Mouse (Mus musculus): ENCODE results near the gene Tbl1xr1.

Tbl1xr1 gene

DNA sequence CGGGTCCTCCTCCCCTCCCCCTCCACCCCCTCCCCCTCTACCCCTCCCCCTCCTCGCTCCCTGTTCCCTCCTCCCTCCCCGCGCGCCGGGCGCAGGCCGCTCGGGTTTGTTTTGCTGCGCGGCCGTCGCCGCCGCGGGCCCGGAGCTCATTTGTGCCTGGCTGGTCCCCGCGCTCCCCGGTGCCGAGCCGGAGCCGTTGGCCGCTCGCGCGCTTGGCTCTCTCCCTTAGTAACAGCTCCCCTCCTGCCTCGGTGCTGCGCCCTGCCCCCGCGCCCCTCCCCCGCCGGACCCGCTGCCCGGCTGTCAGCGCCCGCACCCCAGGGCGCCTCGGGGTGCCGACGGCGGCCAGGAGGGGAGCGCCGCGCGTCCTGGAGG lies at the start of gene Tbl1xr1:
Gene Tbl1xr1 (plus strand): TSS at position 92 of the 375 bp plus-strand sequence.
- peak; percentile 94 for DNase-seq (ENCODE audit: low spot score)

DNA sequence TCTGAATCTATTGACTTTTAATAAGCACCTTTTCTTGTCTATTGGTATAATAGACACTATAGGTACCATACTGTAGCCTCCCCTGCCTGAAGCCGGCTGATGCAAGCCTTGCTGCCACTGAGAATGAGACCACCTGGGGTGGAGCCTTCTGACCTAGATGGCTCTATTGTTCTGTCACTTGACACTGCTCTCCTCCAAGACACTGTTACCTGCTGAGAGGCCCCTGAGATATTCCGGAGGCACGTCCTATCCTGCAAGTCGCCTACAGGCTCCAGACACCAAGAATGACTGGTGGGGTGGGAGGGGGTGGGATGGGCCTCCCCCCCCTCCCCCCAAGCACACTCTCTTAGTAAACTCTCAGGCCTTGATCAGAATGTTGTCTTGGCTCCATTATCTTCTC lies 38.4 kb upstream of the Tbl1xr1 start:
- no peak for DNase-seq (ENCODE audit: low spot score)

DNA sequence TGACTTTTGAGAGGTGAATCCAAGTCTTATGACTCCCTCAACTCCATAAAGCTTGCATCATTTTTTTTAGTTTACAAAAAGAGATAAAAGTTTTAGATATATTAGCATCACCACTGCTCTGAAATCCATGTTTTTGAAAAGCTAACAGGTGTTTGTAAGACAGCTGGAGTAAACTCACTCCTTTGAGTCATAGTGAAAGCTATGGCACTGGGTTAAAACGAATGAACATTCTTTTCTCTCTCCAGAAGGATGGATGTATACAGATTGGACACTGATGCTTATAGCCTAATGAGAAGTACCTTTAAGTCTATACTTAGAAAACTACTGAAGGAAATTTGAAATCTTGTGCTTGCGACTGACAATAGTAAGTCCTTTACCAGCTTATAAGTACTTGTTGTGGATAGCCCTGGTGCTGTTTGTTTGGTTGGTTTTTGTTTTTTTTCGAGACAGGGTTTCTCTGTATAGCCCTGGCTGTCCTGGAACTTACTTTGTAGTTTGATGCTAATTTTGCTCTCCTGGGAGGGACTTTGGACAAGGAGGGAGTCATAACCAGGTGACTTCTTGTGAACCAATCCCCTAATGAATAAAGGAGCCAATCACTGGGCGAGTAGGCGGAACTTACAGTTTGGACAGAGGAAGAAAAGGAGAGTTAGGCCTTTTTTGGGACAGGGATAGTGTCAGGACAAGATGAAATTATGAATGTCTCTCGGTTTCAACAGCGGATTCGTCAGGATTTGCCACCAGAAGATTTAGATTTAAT lies 37.2 kb upstream of the Tbl1xr1 start:
- DNase-seq (ENCODE audit: low spot score), result no peak

DNA sequence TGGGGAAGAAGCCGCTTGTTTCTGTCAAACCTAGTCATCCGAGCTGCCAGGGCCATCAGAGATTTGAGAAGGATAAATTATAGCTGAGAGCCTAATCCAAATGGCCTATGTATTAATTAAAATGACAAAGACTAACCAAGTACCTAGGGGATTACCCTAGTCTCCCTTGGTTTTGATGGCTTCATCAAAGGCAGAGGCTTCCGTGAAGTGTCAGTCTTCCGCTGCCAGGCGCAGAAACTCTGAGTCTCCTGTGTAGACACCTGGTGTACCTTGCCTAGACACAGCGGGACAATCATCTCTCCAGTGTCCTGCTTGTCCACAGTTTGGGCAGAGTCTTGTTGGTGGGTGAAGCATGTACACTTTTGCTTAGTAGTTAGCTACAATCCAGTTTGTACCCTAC lies 35.8 kb upstream of the Tbl1xr1 start:
- no peak for DNase-seq (ENCODE audit: low spot score)

DNA sequence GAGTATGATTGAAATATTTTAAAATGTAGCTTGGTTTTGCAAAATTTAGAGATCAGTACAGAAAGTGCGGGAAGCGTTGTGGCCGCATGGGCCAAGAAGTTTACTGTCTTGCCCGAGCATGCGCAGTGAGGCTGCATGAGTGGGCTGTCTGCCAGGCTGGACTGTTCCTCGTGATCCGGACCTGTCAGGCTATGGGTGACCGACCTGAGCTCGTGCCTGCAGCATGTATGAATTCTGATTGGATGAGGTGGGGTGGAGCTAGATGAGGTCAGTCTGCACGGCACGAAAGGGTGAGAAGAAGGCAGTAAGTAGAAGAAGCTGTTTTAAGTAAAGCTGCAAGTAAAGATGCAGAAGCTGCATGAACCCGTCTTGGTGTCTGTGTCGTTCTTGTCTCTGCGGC lies 29.2 kb upstream of the Tbl1xr1 start:
- no peak for DNase-seq (ENCODE audit: low spot score)

DNA sequence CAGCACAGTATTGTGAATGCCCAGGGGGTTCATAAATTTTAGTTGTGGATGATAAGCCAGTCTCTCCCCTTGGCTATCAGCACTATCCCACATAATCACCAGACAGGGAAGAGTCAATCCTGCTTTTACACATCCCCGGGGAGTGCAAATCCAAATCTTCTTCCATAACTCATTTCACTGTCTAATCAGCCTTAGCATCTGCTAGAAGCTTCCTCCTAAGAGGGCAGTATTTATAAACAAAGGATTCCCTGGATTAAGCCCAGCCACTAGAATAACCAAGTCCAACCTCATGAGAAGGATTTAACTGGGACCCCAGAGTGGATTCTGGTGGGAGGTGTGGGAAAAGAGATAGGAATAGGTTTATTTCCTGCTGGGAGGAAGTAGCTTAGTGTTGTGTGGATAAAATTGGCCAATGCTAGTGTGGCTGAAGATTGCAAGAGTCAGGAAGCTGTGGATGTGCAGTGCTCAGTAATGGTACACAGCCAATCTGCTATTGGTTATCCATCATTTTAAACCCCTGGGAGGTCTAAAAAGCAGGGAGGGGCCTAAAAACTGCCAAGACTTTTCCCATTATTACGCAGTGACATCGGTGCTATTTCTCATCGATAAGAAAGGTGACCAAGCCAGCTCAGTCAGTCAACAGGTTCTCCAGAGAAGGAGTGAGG lies 19.7 kb upstream of the Tbl1xr1 start:
- DNase-seq (ENCODE audit: low spot score), result no peak

DNA sequence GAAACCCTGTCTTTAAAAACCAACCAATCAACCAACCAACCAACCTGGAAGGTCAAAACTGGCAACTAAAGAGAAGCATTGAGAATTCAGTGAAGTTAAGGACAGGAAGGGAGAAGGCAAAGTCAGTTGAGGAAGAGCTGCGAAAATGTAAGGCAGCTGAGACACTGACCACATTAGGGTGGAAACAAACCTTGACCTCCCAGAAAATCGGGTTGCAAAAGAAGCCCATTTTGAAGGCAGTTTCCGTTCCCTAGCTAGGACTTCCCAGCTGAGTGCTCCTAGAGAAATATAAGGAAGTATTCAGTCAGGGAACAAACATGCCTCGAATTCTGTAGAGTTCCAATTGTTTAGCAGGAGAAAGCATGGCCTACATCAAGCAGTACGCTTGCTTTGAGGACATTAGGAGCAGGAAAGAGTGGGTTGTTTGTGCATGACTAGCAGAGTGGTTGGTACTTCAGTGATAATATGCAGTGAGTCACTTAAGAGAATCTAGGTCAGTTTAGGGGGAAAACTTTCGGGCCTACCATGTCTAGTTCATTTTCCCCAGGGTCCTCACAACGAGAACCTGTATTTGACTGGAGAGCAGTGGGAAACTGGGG lies 18.1 kb upstream of the Tbl1xr1 start:
- DNase-seq (ENCODE audit: low spot score), result no peak

DNA sequence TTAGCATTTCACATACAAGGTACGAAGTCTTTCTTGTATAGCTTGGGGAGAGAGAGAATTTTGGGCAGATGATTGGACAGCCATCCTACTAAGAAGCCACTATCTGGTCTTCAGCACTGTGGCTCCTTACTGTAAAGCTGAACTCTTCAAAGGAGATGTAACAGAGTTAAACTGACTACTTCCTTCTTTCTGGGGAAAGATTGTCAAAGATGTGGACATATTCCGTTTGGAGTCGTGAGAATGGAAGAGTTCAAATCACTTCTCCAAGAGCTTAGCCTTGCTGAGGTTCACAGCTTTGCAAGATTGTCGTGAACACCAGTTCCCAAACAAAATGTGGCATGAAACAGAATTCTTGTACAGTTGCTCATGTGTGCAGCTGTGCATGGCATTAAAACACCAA lies 15.3 kb upstream of the Tbl1xr1 start:
- DNase-seq (ENCODE audit: low spot score), result no peak

DNA sequence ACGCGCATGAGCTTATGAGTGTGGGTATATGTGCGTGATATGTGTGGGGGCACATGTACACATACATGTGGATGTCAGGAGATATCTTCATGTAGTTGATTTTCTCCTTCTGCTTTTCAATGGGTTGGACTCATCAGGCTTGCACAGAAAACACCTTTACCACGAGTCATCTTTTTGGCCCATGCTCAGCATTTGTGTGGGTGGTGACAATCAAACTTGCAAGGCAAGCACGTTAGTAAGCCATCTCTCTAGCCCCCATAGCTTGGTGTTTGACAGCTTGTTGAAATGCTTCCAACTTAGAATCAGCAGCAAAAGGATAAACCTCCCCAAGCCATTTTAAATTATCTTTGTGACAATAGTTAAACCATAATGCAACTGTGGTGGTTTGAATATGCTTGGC lies 7.8 kb upstream of the Tbl1xr1 start:
- DNase-seq (ENCODE audit: low spot score), result no peak

DNA sequence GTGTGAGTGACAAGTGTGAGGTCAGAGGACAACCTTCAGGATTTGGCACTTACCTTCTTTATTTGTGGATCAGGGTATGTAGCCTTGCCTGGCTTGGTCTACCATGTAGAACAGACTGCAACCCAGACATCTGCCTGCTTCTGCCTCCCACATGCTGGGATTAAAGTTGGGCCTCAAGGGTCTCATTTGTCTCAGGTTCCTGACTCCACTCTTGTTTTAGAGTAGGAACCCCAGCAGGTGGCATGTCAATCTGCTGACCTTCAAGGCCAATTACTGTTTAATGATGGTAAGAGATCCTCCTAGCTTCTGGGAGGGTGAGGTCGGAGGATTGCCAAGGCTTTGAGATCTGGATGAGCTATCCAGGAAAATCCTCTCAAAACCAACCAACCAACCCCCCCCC lies 2.5 kb upstream of the Tbl1xr1 start:
- DNase-seq (ENCODE audit: low spot score), result no peak

DNA sequence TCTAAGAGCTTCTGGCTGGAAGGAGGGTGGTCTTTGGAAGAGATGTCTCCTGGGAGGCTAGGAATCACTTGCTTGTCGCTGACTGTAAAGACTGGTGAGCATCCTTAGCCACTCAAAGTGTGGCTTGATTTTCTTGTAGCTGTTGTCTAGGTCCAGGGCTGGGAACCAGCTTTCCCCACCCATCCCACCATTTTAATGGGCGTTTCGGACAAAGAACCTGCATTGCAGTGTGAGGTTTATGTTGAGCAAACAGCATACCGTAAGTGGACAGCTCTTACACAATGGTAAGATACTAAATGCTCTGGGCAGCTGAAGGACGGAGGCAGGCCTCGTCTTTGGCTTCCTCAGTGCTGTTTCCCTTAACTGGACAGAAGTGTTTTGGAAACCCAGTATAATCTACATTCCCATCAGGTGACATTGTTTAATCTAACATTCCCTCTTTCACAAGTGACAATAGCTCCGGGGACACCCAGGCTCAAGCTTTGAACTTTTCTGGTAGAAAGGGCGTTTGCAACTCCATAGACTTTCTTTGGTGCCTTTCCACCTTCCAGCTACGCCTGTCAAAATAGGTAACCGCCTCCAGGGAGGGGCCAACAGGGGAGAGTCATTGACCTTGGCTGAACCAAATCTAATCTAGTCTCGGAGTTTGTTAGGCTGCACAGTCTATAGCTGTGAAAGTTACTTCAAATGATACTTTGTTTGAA lies 1.7 kb upstream of the Tbl1xr1 start:
- no peak for DNase-seq (ENCODE audit: low spot score)

DNA sequence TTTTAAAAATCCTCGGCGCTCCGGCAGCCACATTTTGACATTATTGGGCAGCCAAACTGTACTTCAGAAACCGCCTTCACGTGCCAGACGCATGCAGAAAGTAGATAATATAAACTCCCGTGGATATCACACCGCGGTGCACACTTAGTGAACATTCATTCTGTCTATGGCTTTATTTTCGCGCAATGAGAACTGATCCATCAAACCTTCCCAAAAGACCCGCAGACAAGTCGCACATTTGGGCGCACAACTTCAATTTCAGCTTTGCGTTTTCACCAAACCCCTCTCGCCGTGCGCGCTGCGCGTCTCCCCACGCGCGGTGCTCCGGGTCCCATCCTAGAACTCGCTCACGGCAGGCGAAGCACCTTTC lies 950 bp upstream of the Tbl1xr1 start:
- no peak for DNase-seq (ENCODE audit: low spot score)

DNA sequence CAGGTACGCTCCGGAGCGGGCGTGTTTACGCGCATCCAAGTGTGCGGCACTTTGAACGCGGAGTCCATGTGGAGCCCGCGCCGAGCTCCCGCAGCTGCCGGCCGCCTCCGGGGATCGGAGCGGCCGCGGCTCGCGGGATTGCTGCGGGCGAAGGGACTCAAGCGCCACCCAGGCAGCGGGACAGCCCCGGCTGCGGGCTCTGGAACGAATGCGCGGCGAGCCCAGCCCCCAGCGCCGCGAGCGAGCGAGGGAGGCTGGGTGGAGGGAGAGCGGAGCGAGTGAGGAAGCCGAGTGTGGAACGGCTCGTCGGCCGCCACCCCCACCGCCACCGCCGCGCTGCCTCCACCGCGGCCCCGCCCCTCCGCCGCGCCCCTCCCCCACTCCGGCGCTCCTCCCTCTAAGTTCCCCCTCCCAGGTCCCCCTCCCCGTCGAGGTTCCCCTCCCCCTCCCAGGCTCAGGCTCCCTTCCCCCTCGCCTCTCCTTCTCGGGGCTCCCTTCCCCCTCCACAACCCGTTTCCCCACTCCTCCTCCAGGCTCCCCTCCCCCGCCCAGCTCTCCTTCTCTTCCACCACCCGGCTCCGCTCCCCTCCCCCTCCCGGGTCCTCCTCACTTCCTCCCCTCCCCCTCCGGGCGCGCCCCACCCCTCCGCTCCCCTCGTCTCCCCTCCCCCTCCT lies 428 bp upstream of the Tbl1xr1 start:
- peak; percentile 88 for DNase-seq (ENCODE audit: low spot score)

DNA sequence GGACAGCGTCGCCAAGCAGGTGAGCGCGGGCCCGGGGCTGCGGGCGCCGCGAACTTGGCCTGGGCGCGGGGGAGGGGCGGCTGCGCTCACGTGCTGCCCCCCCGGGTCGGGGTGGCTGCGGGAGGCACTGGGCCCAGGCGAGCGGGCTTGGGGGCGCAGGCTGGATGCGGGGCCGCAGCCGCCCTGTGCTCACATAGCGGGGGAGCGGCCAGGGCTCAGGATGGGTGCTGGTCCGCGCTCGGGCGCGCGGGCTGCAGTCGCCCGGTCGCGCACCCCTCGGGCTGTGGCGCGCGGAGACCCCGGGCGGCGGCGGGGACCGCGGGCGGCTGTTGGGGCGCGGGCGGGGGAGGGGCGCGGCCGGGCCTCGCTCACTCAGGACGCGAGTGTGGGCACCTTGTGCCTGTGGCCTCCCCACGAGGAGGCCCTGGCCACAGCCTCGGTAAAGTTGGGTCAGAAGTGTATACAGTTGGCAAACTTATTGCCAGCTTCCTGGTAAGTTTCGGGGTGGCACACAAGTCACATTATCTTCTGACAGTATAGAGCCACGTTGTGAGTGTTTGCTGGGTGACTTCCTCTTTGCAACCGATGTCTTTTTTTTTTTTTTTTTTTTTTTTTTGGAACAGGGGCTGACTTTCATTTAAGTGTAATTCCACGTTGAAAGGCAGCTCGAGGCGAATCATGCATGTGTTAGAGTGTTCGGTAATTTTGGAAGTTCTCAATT lies 644 bp downstream of the Tbl1xr1 start:
- peak; percentile 44 for DNase-seq (ENCODE audit: low spot score)

DNA sequence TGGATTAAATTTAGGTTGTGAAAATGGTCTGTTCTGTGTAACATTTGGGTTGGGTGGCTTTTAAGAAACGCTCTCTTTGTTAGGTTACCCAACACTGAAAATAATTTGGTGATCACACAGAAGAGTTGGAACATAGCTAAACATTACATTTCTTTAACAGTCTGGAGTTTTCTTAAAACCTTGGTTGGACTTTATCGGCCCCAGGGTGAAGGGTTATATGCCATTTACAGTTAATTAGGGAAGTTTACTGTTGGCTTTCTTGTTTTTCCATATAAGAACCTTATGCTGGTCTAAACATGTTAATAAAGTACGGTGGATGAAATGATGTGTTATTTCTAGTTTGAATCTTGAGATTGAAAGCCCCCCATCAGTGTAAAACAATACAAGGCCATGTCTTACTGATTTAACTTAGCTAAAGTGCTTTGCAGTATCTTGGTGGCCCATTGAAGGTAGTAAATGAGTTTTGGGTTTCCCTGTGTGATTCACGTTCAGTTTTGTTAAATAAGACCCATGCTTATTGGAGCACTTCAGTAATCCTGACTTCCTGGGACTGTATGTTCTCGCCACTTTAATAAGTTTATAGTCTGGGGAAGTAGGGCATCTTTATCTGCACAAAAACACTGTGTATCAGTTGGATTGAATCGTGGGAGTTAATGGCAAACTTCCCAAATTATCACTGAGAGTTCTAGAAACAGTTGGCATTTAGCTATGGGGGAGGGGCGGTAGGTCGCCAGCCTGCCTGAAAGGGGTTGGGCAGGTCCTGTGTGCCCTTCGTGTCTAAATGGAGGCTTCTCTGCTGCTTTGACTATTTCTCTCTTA lies 1.4 kb downstream of the Tbl1xr1 start:
- DNase-seq (ENCODE audit: low spot score), result peak; percentile 61

DNA sequence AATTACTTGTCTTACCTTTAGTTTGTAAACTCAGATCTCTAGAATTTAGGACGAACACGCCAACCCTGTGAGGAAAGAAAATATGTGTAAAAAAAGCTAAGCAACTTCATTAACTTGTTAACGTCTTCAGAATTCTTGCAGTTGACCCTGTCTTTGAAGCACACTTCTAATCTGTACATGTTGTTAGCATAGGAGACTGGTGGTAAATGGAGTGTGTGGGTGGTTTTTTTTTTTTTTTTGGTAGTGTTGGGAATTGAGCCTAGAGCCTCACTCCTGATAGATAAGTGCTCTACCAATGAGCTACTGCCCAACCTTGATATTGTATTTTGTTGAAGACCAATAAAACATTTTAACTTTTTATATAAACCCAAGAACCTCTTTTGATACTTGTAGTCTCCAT lies 2.1 kb downstream of the Tbl1xr1 start:
- no peak for DNase-seq (ENCODE audit: low spot score)

DNA sequence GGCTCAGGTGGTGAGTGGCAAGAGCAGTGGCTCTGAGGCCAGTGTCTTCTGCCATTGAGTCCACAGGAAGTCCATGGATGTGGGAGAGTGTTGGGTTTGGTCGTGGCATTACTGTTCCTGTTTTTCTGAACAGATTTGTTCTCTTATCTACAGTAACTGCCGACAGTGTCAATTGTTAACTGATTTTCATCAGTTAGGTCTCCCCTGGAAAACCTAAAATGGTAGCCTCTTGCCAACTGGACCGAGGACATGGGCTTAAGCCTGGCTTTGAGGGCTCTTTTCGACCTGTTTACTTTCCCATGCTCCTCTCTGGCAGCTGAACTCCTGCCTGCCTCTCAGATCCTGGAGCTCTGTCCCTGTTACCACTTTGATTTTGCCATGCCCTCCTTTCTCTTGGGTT lies 5.4 kb downstream of the Tbl1xr1 start:
- DNase-seq (ENCODE audit: low spot score), result no peak

DNA sequence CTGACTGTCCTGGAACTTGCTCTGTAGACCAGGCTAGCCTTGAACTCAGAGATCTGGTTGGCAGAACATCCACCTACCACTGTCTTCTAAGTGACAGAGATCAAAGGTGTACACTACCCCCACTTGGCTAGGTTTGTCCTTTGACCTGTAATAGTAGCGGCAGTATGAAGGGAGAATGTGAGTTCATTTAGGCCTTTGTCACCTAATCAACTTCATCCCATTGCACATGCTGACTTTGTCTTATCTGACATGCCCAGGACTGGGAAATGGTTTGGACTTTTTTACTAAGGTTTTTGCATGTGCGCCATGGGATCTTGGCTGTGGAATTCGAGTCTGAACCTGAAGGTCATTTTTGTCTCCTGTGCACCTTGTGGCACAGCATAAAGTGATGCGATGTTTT lies 6.4 kb downstream of the Tbl1xr1 start:
- no peak for DNase-seq (ENCODE audit: low spot score)

DNA sequence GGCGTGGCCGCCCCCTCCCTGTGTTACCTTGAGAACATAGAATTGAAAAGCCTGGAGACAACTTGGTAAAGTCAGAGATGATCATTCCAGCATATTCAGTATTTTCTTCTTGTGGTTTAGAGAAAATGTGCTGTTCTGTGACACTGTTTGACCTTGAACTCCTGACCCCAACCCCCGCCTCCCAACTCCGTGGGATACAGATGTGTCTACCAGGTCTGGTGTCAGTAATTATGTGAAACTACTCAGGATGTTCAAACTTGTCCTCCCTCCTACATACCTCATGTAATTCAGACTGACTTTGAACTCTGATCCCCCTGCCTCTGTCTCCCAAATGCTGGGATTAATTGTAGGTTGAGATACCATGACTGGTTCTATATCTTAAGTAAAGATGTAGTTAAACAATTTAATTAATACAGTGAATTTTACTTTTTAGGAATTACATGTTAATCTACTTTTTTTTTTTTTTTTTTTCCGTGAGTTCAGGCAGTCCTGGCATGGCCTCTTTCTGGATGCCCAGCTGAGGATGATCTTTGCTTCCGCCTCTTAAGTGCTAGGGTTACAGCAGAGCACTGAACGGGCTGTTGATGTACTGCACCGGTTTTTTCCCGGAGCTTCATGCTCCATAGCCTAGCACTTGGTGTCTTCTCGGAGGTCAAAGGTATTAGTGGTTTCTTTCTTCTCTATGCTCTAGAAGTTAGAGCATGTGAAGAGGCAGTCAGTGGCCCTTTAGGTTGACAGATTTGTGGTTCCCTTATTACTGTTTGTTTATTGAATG lies 8.0 kb downstream of the Tbl1xr1 start:
- DNase-seq (ENCODE audit: low spot score), result no peak

DNA sequence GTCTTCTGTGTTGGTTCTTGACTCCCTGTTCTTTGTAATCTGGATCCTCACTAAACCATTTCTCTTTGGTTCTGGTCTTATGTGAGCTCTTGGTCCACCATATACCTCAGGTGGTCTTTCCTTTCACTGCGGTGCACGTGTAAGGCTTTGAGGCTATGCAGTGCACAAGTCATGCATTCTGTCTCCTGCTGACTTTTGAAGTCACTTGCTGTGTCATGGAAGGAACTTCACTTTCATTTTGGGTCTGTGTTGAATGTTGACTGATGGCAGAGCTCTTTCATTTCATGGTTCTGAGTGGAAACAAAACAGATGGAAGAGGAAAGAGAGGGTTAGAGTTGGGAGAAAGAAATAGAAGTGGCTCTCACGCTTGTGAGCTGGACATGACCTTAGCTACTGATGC lies 13.4 kb downstream of the Tbl1xr1 start:
- DNase-seq (ENCODE audit: low spot score), result no peak

All from layer of hippocampus, adult 11-12 months (tissue).